Mouse (Mus musculus) embryonic facial prominence, embryonic 11.5 days (tissue): ENCODE measurements around the gene Pold3. TPM values are rescaled to one million over a fixed set of nuclear protein-coding genes. Genes with fewer than 3 reads are reported as not detected.

ENCODE experiments used
- ATAC-seq: fragments of 200-750 bp; cut with Nextera tagmentation; replicated peaks from 2 replicates; pipeline ENCODE4 v1.8.0; 2017; ENCODE audit warnings: low read depth; ENCODE audit not compliant: insufficient number of reproducible peaks, low FRiP score, low TSS enrichment
- DNase-seq: peaks from one replicate; pipeline ENCODE4 v3.0.0-alpha.2; 2015; ENCODE audit warnings: low spot score
- H3K27ac ChIP-seq: fragments of 300-500 bp; sonication (generic); replicated peaks from 2 replicates; pipeline ENCODE4 v1.5.1; 2014; ENCODE audit warnings: mild to moderate bottlenecking, low read depth, low read length, control low read depth
- H3K27me3 ChIP-seq: fragments of 300-500 bp; sonication (generic); 2 replicates; pipeline ENCODE4 v1.6.1; 2014; ENCODE audit warnings: mild to moderate bottlenecking, low read length, moderate library complexity, mixed read lengths; ENCODE audit not compliant: control insufficient read depth, insufficient read depth
- H3K36me3 ChIP-seq: fragments of 300-500 bp; sonication (generic); replicated peaks from 2 replicates; pipeline ENCODE4 v1.6.1; 2014; ENCODE audit warnings: low read depth, mild to moderate bottlenecking, low read length, moderate library complexity, mixed read lengths; ENCODE audit not compliant: control insufficient read depth, insufficient read depth
- H3K4me1 ChIP-seq: fragments of 300-500 bp; sonication (generic); 2 replicates; pipeline ENCODE4 v1.6.1; 2014; ENCODE audit warnings: low read length, mixed read lengths; ENCODE audit not compliant: control insufficient read depth, insufficient read depth
- H3K4me2 ChIP-seq: fragments of 300-500 bp; sonication (generic); 2 replicates; pipeline ENCODE4 v1.6.1; 2014; ENCODE audit warnings: low read depth, mild to moderate bottlenecking, control low read depth, low read length, moderate library complexity
- H3K4me3 ChIP-seq: fragments of 300-500 bp; sonication (generic); 2 replicates; pipeline ENCODE4 v1.5.1; 2014; ENCODE audit warnings: low read depth, low read length, control low read depth
- H3K9ac ChIP-seq: fragments of 300-500 bp; sonication (generic); replicated peaks from 2 replicates; pipeline ENCODE4 v1.6.1; 2014; ENCODE audit warnings: mild to moderate bottlenecking, control low read depth, low read length
- H3K9me3 ChIP-seq: fragments of 300-500 bp; sonication (generic); replicated peaks from 2 replicates; pipeline ENCODE4 v1.6.1; 2016; ENCODE audit warnings: mild to moderate bottlenecking, low read length, inconsistent platforms, mixed read lengths; ENCODE audit not compliant: control insufficient read depth
- WGBS: fragments of 180-500 bp; shearing (Covaris S2); extraction: QIAGEN DNeasy Blood & Tissue Kit; methylation state at CpG from one replicate; pipeline ENCODE4 v1.1.7; 2014; 5-methylcytosine and 5-hydroxymethylcytosine counted together
- polyA plus RNA-seq: library from polyadenylated mRNA; unstranded; fragments of >200 nt; fragmentation: Nextera tagmentation; extraction: Ambion mirVana; gene quantifications from 2 replicates; pipeline ENCODE4 v1.2.1, GENCODE M21; 2014

Pold3 gene
- polyA plus RNA-seq, 1 experiment from 2014 or later = 110 TPM

DNA sequence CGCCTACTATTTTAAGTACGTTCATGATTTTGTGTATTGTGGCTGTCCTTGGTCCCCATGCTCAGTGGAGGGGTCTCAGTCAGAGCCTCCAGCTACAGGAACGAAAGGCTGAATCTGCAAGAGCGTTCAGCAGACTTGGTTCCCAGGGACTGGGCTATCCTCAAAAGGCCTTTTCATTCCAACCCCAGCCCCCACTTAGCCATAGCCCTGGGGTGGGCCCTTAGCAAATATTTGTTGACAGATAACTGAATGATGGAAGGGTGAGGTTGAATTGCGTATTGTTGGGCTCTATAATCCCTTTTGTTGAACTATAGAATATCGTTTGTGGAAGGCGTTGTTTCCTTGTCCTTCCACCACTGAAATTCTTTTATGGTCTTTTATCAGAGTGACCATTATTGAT is 5.1 kb upstream of the Pold3 start:
- ATAC-seq = no peak
- H3K4me3 ChIP-seq = no peak overlapping the region
- no peak overlapping the region for H3K4me2 ChIP-seq
- no peaks in the 10 kb centered on the region for H3K27me3 ChIP-seq
- H3K9ac ChIP-seq = no peak overlapping the region
- WGBS = 76% methylated on average over 7 of the region's 7 CpGs
- no peaks in the 10 kb centered on the region for H3K4me1 ChIP-seq
- DNase-seq = no peak
- H3K9me3 ChIP-seq = no peaks in the 10 kb centered on the region
- no peaks in the 10 kb centered on the region for H3K36me3 ChIP-seq
- H3K27ac ChIP-seq = no peak overlapping the region

DNA sequence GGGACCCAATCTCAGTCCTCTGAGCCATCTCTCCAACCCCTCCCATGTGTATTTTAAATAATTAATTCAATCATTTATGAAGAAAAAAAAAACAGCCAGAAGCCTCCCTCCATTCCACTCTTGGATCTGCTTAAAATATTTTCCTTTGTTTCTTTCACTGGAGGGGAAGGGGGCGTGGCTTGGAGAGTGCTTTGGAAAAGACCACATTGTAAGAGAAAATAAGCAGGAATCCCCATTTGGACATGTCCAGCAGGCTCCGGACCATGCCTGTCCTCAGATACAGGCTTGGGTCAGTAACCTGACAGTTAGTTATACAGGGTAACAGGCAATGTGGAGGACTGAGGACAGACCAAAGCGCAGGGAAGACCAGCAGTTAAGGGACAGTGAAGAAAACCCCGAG is 3.8 kb upstream of the Pold3 start:
- Histone ChIP-seq H3K9ac (no peak overlapping the region), H3K4me1 (no peaks in the 10 kb centered on the region), H3K27me3 (no peaks in the 10 kb centered on the region), H3K4me3 (no peak overlapping the region), H3K36me3 (no peaks in the 10 kb centered on the region), H3K9me3 (no peaks in the 10 kb centered on the region), H3K4me2 (no peak overlapping the region), H3K27ac (no peak overlapping the region)
- no peak for ATAC-seq
- 70% methylated on average over 4 of the region's 4 CpGs for WGBS
- no peak for DNase-seq

DNA sequence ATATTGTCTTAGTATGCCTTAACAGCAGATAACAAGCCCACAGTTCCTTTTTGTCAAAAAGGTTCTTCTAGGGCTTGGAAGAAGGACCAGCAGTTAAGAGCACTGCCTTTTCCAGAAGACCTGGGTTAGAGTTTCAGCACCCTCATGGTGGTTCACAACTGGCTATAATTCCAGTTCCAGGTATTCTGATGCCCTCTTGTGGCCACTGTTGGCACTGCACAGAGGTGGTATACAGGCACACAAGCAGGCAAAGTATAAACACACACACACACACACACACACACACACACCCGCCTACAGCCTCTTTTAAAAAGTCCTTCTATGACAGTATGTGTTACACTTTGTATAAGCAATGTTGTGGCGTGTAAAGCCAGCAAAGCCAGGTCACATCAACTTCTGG is 2.8 kb upstream of the Pold3 start:
- no peak overlapping the region for H3K4me3 ChIP-seq
- H3K36me3 ChIP-seq = no peaks in the 10 kb centered on the region
- ATAC-seq (no peak), DNase-seq (peak; percentile 63)
- H3K9me3 ChIP-seq = no peaks in the 10 kb centered on the region
- H3K27ac ChIP-seq = no peak overlapping the region
- no peak overlapping the region for H3K4me2 ChIP-seq
- no peaks in the 10 kb centered on the region for H3K4me1 ChIP-seq
- no peak overlapping the region for H3K9ac ChIP-seq
- H3K27me3 ChIP-seq = no peaks in the 10 kb centered on the region
- WGBS = 61% methylated on average over 2 of the region's 2 CpGs

DNA sequence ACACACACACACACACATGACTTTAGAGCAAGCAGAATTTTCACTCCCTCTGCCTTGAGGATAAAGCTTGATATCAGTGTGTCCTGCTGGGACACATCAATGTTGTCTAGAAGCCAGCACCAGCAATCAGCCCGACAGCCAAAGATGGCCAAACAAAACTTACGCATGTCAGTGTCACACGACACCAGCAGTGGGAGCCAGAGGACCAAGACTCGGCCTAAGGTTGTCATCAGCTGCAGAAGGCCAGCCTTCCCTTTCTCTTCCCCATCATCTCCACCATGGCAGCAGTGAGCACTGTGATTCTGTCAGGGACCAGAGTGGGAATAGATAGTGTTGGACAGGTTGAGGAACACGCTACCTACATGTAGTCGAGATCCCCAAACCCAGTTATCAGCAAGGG is 2.1 kb upstream of the Pold3 start:
- no peaks in the 10 kb centered on the region for H3K27me3 ChIP-seq
- H3K27ac ChIP-seq = no peak overlapping the region
- no peaks in the 10 kb centered on the region for H3K9me3 ChIP-seq
- no peak overlapping the region for H3K4me2 ChIP-seq
- H3K4me1 ChIP-seq = no peaks in the 10 kb centered on the region
- no peaks in the 10 kb centered on the region for H3K36me3 ChIP-seq
- no peak for ATAC-seq
- no peak overlapping the region for H3K4me3 ChIP-seq
- 60% methylated on average over 6 of the region's 6 CpGs for WGBS
- DNase-seq = peak; percentile 44
- H3K9ac ChIP-seq = no peak overlapping the region

DNA sequence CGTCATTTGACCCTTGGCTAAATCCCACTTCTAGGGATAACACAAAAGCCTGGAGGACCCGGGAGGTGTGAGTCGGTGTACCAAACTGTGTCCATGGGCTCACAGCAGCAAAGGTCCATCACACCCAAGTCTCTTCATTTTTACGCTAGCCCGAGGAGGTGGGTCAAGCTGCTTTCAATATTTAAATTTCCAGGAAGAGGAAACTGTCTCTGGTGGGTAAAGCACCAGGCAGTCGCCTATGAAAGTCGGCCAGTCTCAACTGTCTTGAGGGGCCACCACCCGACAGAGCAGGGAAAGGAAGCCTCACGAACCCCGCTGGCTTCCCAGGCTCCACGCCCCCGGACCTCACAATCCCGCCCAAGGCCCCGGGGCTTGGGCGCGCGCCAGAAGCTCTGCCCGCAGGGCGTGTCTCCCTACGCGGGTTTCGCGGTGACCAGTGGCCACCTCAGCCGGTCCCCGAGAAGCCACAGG is 539 bp downstream of the Pold3 start:
- Histone ChIP-seq H3K9ac (peak overlapping the region; percentile 87), H3K9me3 (no peaks in the 10 kb centered on the region), H3K4me3 (peak overlapping the region; percentile 92), H3K27ac (peak overlapping the region; percentile 72), H3K36me3 (no peaks in the 10 kb centered on the region), H3K4me1 (no peaks in the 10 kb centered on the region), H3K4me2 (peak overlapping the region; percentile 71), H3K27me3 (no peaks in the 10 kb centered on the region)
- WGBS = 0% methylated on average over 25 of the region's 25 CpGs
- ATAC-seq (peak; percentile 40), DNase-seq (peak; percentile 41)

DNA sequence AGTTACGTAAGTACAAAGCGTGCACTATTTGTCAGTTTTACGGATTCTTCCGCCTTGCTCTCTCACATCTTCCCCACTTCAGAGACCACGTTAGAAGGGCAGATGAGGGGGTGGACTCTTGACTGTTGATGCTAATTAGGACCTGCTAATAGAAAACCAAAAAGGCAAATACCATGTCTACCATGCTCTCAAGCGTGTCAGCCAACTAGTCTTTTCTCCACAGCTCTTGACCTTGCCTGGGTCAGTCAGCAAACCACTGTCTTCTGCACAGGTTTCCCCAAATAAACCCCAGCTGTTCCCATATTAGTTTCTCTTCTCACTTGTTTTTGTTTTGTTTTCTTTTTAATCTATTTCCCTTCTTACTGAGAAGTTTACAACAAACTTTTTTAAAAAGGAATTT is 7.1 kb downstream of the Pold3 start:
- ATAC-seq = no peak
- WGBS = 95% methylated on average over 6 of the region's 6 CpGs
- DNase-seq = no peak

DNA sequence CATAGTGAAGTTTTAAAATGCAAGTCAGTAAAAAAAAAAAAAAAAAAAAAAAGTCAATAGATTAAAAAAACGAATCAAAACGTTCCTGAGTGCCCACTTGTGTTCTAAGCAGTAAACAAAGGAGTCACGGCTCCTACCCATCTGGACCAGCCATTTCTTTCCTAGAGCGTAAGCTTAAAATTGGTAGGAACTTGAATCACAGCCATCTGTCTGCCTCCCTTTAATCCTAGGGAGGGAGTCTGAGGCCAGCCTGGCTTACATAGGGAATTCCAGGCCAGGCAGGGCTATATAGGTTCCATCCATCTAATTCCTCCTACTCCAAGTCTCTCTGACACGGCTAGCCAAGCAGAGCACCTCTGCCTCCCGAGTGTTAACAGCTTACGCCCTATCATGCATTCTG is 7.5 kb downstream of the Pold3 start:
- Histone ChIP-seq H3K27ac (no peak overlapping the region), H3K4me3 (no peak overlapping the region), H3K4me2 (no peak overlapping the region), H3K9me3 (no peaks in the 10 kb centered on the region), H3K9ac (no peak overlapping the region), H3K4me1 (no peaks in the 10 kb centered on the region), H3K36me3 (no peaks in the 10 kb centered on the region; the same call in none of the 2 replicates), H3K27me3 (no peaks in the 10 kb centered on the region)
- ATAC-seq = no peak
- WGBS = 87% methylated on average over 7 of the region's 7 CpGs
- no peak for DNase-seq

More for the DNA sequence above, 7.1 kb downstream of the Pold3 start:
- Histone ChIP-seq H3K4me2 (no peak overlapping the region), H3K4me3 (no peak overlapping the region), H3K36me3 (no peaks in the 10 kb centered on the region; the same call in none of the 2 replicates), H3K27me3 (no peaks in the 10 kb centered on the region), H3K27ac (no peak overlapping the region), H3K9me3 (no peaks in the 10 kb centered on the region), H3K9ac (no peak overlapping the region), H3K4me1 (no peaks in the 10 kb centered on the region)

DNA sequence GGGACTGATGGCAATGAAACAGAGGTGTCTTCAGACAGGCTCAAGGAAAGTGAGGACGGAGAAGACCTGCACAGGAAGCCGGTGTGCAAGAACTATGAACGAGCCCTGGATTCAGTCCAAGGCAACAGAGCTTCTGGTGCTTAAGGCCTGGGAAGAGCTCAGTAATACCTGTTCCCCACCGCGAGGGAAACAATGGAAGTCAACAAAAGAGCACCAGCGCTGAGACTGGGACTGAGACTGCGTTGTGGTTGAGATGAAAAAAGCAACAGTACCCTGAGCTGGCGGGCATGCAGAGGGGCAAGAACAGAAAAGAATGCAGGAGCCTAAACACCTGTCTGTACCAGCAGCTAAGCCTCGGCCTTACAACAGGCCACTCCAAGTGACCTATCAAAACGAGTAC is 9.9 kb downstream of the Pold3 start:
- no peak overlapping the region for H3K27ac ChIP-seq
- H3K4me2 ChIP-seq = no peak overlapping the region
- no peak overlapping the region for H3K9ac ChIP-seq
- no peaks in the 10 kb centered on the region for H3K4me1 ChIP-seq
- DNase-seq (no peak), ATAC-seq (no peak)
- WGBS = 78% methylated on average over 10 of the region's 10 CpGs
- no peak overlapping the region for H3K4me3 ChIP-seq
- H3K36me3 ChIP-seq = no peaks in the 10 kb centered on the region; the same call in none of the 2 replicates
- H3K27me3 ChIP-seq = no peaks in the 10 kb centered on the region
- no peaks in the 10 kb centered on the region for H3K9me3 ChIP-seq
